Mouse (Mus musculus): ENCODE measurements around the gene Dagla.
A peak's percentile ranks its signal among the peaks of the same experiment; 100 is the strongest.

Dagla gene

GRCm38 (mm10) chr19:10286458-10286872 is 18.2 kb downstream of the Dagla start:
- no peak for DNase-seq (ENCODE audit: extremely low spot score, low read depth, low spot score)

DNA sequence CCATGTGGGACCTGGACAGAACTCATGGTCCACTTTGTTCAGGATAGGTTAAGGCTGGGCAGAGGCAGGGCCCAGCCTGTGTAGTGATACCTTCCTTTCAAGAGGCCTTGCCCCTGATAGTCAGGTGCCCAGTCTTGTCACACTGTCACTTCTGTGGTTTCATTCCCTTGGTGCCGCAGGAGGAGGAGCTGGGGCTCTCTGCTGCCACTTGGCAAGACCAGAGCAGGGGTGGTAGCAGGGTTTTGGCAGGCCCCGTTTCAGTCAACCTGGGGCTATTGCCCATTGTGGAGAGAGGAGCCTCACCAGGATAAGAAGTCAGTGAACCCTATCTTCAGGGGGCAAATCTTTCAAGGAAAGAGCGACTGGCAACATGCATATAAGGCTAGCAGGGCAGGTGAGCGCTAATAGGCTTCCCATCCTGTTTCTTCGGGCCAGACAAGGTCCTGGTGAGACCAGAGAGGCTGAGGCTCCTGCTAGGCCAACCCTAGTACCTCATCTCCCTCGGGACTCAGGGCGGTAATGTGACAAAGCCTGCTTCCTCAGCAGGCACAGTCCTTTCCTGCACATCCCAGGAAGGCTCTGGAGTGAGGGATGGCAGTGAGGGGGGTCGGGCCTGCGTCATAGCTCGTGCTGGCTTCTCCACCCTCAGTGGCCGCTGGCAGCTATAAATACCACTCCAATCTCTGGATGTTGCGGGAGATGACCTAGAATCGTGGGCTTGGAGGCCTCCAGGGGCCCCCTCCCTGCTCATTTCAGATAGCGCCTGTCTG is 23.7 kb downstream of the Dagla start:
- no peak for DNase-seq (ENCODE audit: extremely low spot score, low read depth, low spot score)

GRCm38 (mm10) chr19:10279668-10280067 is 25.0 kb downstream of the Dagla start:
- DNase-seq (ENCODE audit: extremely low spot score, low read depth, low spot score), result no peak

GRCm38 (mm10) chr19:10278669-10279324 is 25.9 kb downstream of the Dagla start:
- DNase-seq (ENCODE audit: extremely low spot score, low read depth, low spot score), result no peak

DNA sequence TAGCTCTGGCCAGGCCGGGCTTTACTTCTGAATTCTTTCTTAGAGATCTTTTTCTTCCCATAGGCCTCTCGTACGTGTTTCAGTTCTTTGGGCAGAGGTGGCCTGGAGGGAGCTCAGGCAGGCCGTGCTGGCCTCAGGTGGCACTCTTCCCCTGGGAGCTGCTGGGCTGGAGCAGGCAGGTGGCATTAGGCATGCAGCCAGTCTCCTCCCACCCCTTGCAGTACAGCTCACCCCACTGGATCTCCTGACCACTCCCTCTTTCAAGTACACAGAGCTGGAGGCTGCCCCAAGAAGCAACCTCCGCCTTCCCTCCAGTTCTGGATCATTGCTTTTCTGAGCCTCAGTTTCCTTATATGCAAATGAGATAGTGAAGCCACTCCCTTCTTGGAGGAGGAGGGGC is 26.9 kb downstream of the Dagla start:
- no peak for DNase-seq (ENCODE audit: extremely low spot score, low read depth, low spot score)

- no peak for DNase-seq (ENCODE audit: extremely low spot score, low read depth, low spot score)
Measured at GRCm38 (mm10) chr19:10277331-10277730, 27.3 kb downstream of the Dagla start.

DNA sequence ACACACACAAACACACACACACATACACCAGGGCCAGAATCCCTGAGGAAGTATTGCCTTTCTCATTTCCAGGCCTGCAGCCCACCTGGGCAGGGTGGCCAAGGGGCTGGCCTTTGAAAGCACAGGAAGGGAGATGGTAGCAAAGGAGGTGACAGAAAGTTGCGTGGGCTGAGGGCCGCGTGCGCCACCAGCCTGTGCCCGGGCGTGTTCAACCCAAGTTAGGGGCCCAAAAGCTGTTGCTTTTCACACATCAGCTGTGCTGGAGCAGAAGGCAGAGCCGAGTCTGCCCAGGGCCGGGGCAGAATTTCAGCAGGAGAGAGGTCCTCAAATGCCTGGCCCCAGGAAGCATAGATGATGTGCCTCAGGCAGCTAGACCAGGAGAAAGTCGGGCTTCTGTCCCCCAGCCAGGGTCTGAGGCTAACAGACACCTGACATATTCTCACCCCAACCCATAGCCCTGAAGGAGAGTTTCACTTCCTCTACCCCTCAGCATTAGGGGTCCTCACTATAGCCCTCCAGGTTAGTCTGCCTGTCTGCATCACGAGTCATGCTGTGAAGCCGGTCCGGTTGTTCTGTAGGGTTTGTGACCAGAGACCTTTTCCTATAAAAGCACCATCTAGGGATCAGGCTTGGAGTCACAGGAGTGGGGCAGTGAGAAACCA is 28.1 kb downstream of the Dagla start:
- no peak for DNase-seq (ENCODE audit: extremely low spot score, low read depth, low spot score)

DNA sequence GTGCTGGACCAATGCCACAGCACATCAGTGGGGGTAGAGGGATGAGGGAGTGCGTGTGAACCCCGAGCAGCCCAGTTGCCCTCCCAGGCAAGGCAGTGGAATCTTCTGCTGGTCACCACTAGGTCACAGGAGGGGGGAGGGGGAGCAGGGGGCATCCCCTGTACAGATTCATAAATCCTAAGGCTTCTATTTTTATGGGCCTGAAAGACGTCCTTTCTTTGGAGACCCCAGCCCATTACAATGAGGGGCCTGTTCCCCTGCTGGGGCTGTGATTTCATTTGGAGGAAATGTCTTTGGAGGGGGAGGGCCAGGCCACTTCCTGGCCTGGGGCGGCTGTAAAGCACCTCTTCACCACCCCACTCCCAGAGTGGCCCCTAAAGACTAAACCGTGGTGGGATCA is 30.6 kb downstream of the Dagla start:
- DNase-seq (ENCODE audit: extremely low spot score, low read depth, low spot score), result no peak

DNA sequence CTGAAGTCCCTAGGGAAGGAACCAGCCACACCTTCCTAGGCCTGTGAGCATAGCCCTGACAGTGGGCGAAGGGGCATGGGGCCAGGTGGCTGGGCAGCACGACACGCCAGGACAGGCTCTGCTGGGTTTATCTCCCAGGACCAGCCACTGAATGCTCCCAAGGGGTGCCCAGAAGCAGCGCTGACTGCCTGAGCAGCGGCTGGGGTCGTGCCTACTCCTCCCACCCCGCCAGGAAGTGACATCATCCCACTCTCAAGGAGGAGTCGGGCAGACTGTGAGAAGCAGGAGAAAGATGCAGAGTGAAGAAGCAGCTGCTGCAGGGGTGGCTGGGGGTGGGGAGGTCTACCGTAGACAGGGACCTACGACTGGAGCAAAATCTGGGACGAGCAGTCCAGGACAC is 31.9 kb downstream of the Dagla start:
- no peak for DNase-seq (ENCODE audit: extremely low spot score, low read depth, low spot score)

DNA sequence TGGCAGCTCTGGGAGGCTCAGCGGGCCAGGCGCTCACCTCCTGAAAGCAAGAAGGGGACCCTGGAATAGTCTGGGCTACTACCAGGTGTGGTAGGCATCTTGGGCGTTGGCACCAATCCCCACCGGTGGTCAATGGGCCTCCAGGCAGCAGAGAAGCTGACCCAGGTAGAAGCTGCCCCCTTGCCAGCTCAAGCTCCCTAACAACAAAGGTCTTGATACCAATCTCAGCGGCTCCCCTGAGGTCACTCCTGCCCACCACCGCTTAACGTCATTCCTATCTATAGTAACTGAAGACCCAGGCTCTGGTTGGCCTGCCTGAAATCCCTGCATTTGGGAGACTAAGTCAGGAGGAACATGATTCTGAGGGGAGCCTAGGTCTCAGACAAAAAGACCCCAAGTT is 33.1 kb downstream of the Dagla start:
- no peak for DNase-seq (ENCODE audit: extremely low spot score, low read depth, low spot score)

- no peak for DNase-seq (ENCODE audit: extremely low spot score, low read depth, low spot score)
Measured at GRCm38 (mm10) chr19:10270356-10270755, 34.3 kb downstream of the Dagla start.

GRCm38 (mm10) chr19:10268851-10269250 is 35.8 kb downstream of the Dagla start:
- no peak for DNase-seq (ENCODE audit: extremely low spot score, low read depth, low spot score)

- no peak for DNase-seq (ENCODE audit: extremely low spot score, low read depth, low spot score)
Measured at GRCm38 (mm10) chr19:10267953-10268352, 36.7 kb downstream of the Dagla start.

DNA sequence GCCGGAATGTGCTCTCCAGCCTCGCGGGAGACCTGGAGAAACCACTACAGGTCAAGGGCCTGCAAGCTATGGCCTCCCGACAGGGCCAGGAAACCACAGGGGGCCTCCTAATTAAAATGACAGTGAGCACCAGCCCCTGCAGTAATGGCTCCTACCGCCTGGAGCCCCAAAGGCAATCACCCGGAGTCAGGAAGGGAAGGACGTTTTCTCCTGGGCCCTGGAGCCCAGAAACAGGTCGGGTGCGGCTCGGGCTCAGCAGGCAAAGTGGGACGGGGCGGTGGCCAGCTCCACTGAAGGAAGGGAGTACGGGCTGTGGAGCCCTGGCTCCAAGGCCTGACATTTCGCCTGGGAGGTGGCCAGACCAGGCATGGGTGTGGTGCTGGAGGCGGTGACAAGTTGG is 37.6 kb downstream of the Dagla start:
- no peak for DNase-seq (ENCODE audit: extremely low spot score, low read depth, low spot score)

DNA sequence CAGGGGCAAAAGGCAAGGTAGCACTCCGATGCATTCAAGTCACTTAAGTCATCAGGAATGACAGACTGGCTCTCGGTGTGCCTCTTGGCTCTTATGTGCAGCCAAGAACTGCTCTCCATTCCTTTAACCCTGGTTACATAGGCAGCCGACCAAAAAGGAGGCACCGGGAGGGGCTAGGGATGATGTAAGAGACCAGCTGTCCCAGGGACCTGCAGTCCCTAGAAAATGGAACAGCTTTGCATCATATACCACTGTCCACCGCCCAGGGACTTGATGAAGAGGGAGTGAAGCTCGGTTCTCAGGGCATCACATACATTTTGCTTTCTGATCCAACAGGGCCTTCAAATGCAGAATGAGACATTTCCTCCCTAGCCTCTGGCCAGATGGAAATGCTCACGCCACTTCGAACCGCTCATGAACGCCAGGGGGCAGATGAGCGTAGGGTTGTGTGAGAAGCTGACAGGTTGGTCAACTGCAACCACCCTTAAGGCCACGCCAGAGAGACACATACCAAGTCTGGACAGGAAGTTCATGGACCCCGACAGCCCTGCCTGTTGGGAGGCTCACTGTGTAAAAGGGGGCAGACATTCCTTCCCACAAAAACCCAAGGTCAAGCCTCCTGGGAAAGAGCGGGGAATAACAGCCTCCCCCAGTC is 38.4 kb downstream of the Dagla start:
- peak; percentile 44 for DNase-seq (ENCODE audit: extremely low spot score, low read depth, low spot score)

- no peak for DNase-seq (ENCODE audit: extremely low spot score, low read depth, low spot score)
Measured at GRCm38 (mm10) chr19:10261369-10261768, 43.3 kb downstream of the Dagla start.

DNA sequence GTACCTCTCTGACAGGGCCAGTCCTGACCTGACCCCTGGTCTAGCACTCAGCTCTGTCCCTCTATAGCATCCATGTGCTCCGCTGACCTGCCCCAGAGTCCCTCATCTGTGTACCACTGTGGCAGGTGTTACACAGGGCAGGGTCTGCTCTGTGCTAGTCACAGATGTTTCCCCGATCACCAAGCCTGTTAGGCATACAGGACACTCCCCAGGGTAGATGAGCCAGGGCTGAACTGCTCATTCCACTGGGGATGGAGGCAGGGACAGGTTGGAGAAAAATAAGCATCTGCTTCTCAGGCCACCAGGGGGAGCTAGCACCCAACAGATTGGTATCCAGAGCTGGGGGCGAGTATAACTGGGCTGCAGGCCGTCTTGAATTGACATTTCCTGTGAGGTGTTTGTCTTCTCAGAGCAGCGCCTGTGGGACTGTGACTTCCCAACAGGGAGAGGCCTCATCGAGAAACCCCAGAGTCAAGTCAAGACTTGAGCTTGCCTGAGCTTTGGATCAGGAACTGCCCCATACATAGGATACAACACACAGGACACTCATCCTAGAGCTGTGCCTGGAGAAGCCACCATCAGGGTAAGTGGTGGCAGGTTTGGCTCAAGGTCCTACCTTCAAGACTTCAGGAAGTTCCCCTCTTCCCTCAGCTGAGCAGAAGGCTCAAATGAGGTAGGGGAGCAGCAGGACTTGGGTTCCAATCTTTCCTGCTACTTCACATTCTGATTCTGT is 46.2 kb downstream of the Dagla start:
- peak; percentile 56 for DNase-seq (ENCODE audit: extremely low spot score, low read depth, low spot score)

GRCm38 (mm10) chr19:10248128-10248527 is 56.5 kb downstream of the Dagla start:
- no peak for DNase-seq (ENCODE audit: extremely low spot score, low read depth, low spot score)

DNA sequence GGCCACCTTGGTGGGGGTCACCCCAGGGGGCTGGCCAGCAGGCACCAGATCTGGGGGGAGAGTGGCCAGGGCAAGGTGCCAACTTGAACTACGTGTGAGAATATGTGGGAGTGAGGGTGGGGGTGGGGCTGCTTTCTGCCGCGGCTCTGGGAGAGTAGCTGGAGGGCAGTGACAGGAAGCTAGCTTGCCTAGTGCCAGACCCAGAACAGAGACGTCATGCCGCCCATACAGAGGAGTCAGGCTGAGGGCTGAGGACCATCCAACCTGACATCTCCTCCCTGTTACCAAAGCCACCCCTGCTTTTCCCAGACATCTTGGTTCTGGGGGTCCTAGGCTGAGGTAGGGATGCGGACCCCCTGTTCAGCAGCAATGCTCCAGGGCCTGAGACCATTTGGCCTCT is 57.5 kb downstream of the Dagla start:
- DNase-seq (ENCODE audit: extremely low spot score, low read depth, low spot score), result no peak

DNA sequence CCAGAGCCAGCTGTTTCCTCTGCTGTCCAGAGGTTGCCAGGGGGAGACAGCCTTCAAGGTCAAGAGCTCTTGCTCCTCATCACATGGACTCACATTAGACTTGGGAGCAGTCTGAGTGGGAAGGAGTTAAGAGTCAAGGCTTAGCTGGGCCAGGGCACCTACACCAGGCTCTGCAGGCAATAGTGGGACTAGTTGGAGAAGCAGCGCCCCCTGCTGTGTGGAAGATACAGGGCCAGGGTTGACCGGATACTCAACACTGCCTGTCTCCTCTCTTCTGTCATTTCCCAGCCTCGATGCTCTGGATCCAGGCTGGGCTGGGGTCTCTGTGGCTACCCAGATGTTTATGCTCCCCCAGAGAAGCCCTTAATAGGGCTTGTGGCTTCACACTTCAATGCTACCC is 60.5 kb downstream of the Dagla start:
- no peak for DNase-seq (ENCODE audit: extremely low spot score, low read depth, low spot score)

DNA sequence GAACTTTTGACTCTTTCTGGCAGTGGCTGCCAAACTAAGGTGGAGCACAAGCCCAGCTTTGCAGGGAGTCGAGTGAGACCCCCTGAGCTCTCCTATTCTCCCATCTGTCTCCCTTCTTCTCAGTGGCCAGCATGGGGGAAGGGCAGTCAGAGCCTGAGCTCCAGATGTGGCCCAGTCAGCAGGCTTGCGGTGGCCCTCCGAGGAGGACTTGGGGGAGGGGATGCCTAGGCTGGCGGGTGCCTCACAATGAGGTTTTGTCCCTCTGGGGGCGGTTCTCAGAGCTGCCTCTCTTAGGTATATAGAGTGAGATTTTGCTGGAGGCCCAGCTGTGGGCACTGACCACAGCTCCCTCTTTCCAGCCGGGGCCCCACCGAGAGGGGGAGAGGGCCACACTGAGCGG is 61.8 kb downstream of the Dagla start:
- no peak for DNase-seq (ENCODE audit: extremely low spot score, low read depth, low spot score)

Measured in hindlimb bud, embryonic 11.5 days (tissue).